Mouse (Mus musculus) neural tube, embryonic 11.5 days (tissue): ENCODE data around the gene Sema4d. TPM values are rescaled to one million over a fixed set of nuclear protein-coding genes. Genes with fewer than 3 reads are reported as not detected.

Experiments used
- ATAC-seq: fragments of 200-750 bp; cut with Nextera tagmentation; 2 replicates; pipeline ENCODE4 v1.8.0; 2017; ENCODE audit warnings: moderate number of reproducible peaks, mild to moderate bottlenecking, moderate TSS enrichment, moderate library complexity; ENCODE audit not compliant: insufficient read depth, low FRiP score, low TSS enrichment
- DNase-seq: peaks from one replicate; pipeline ENCODE4 v3.0.0-alpha.2; 2015; ENCODE audit warnings: low spot score
- H3K27ac ChIP-seq: fragments of 300-500 bp; sonication (generic); 2 replicates; pipeline ENCODE4 v1.5.1; 2014; ENCODE audit warnings: low read depth, mild to moderate bottlenecking, low read length
- H3K27me3 ChIP-seq: fragments of 300-500 bp; sonication (generic); 2 replicates; pipeline ENCODE4 v1.6.1; 2014; ENCODE audit warnings: mild to moderate bottlenecking, low read length, mixed read lengths; ENCODE audit not compliant: control insufficient read depth, insufficient read depth
- H3K36me3 ChIP-seq: fragments of 300-500 bp; sonication (generic); 2 replicates; pipeline ENCODE4 v1.6.1; 2014; ENCODE audit warnings: mild to moderate bottlenecking, low read length, moderate library complexity, mixed read lengths; ENCODE audit not compliant: control insufficient read depth, insufficient read depth
- H3K4me1 ChIP-seq: fragments of 300-500 bp; sonication (generic); 2 replicates; pipeline ENCODE4 v1.6.1; 2014; ENCODE audit warnings: low read length, mixed read lengths; ENCODE audit not compliant: control insufficient read depth, insufficient read depth
- H3K4me2 ChIP-seq: fragments of 300-500 bp; sonication (generic); 2 replicates; pipeline ENCODE4 v1.6.1; 2014; ENCODE audit warnings: low read depth, mild to moderate bottlenecking, moderate library complexity
- H3K4me3 ChIP-seq: fragments of 300-500 bp; sonication (generic); 2 replicates; pipeline ENCODE4 v1.5.1; 2014; ENCODE audit warnings: low read depth, low read length
- H3K9ac ChIP-seq: fragments of 300-500 bp; sonication (generic); 2 replicates; pipeline ENCODE4 v1.6.1; 2014; ENCODE audit warnings: mild to moderate bottlenecking, low read length
- H3K9me3 ChIP-seq: fragments of 300-500 bp; sonication (generic); 2 replicates; pipeline ENCODE4 v1.6.1; 2016; ENCODE audit warnings: low read length; ENCODE audit not compliant: control insufficient read depth
- WGBS: fragments of 180-500 bp; shearing (Covaris S2); extraction: QIAGEN DNeasy Blood & Tissue Kit; methylation state at CpG from one replicate; pipeline ENCODE4 v1.1.7; 2014; 5-methylcytosine and 5-hydroxymethylcytosine counted together
- polyA plus RNA-seq: library from polyadenylated mRNA; unstranded; fragments of >200 nt; fragmentation: Nextera tagmentation; extraction: Ambion mirVana; gene quantifications from 2 replicates; pipeline ENCODE4 v1.2.1, GENCODE M21; 2014

The Sema4d gene
- polyA plus RNA-seq, 1 experiment from 2014 or later, result 6.7 TPM

DNA sequence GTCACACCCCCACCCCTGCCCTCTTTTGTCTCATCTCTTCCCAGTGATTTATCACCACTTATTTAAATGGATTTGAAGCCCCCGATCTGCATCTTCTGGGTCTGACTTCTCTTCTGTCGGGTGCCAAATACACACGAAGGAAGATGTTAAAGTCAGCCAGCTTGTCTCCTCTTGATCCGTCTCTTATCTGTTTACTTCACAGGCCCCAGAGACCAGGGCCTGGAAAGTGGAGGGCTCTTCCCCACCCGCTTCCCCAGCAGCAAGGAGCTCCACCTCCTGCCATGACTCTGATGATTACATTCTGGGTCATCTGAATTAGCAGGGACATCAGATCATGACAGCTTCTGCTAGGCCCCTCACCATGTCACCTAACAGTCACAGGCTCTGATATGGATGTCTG, 47.7 kb downstream of the Sema4d start:
- H3K9me3 ChIP-seq, result no peaks in the 10 kb centered on the region
- ATAC-seq (no peak), DNase-seq (no peak)
- no peak overlapping the region for H3K4me2 ChIP-seq
- H3K9ac ChIP-seq, result no peak overlapping the region
- 0 out of 2 replicates have a peak overlapping the region, but pooled peaks have one; percentile 29 for H3K27ac ChIP-seq
- WGBS, result 57% methylated on average over 5 of the region's 5 CpGs
- no peak overlapping the region for H3K4me3 ChIP-seq
- no peaks in the 10 kb centered on the region for H3K27me3 ChIP-seq
- no peaks in the 10 kb centered on the region for H3K4me1 ChIP-seq
- no peaks in the 10 kb centered on the region for H3K36me3 ChIP-seq

GRCm38 (mm10) chr13:51743855-51744254, 49.7 kb downstream of the Sema4d start:
- Histone ChIP-seq H3K4me1 (no peaks in the 10 kb centered on the region), H3K4me2 (no peak overlapping the region), H3K36me3 (no peaks in the 10 kb centered on the region), H3K4me3 (no peak overlapping the region), H3K27ac (no peak overlapping the region), H3K9me3 (no peaks in the 10 kb centered on the region), H3K9ac (no peak overlapping the region), H3K27me3 (no peaks in the 10 kb centered on the region)
- DNase-seq (no peak), ATAC-seq (no peak)
- WGBS, result 86% methylated on average over 3 of the region's 3 CpGs

- Histone ChIP-seq H3K9ac (no peak overlapping the region), H3K36me3 (no peaks in the 10 kb centered on the region), H3K27me3 (no peaks in the 10 kb centered on the region), H3K27ac (no peak overlapping the region), H3K9me3 (no peaks in the 10 kb centered on the region), H3K4me2 (no peak overlapping the region), H3K4me1 (peaks cover 2% of the 10 kb centered on the region; the same call in 1 of the 2 replicates), H3K4me3 (no peak overlapping the region)
- 85% methylated on average over 10 of the region's 10 CpGs for WGBS
- ATAC-seq, result no peak
- DNase-seq, result no peak
These were observed 50.9 kb downstream of the Sema4d start for GRCm38 (mm10) chr13:51742551-51743052.

- ATAC-seq (no peak), DNase-seq (no peak)
- H3K4me2 ChIP-seq, result no peak overlapping the region
- 89% methylated on average over 5 of the region's 5 CpGs for WGBS
- no peak overlapping the region for H3K27ac ChIP-seq
- no peak overlapping the region for H3K9ac ChIP-seq
- no peak overlapping the region for H3K4me3 ChIP-seq
- H3K9me3 ChIP-seq, result no peaks in the 10 kb centered on the region
- H3K27me3 ChIP-seq, result no peaks in the 10 kb centered on the region
- no peaks in the 10 kb centered on the region for H3K36me3 ChIP-seq
- peaks cover 3% of the 10 kb centered on the region; the same call in 1 of the 2 replicates for H3K4me1 ChIP-seq
These were observed 52.8 kb downstream of the Sema4d start for GRCm38 (mm10) chr13:51740776-51741175.

DNA sequence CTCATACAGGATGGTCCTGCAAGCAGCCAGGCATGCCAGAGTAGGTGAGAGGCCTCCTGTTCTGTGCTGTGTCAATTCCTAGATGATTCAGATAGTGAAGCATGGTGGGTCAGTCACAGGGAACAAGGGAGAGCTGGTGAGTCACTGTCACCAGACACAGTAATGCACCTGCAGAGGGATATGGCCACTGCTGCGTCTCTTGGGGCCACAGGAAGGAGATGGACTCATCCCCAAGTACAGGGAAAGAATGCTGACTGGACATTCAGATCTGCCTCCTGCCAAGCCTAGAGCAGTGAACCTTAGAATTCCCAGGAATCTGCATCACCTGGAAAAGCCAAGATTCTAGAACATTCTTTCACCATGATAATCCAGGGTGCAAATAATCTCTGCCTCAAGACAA, 53.8 kb downstream of the Sema4d start:
- no peak overlapping the region for H3K27ac ChIP-seq
- H3K9ac ChIP-seq, result no peak overlapping the region
- DNase-seq (no peak), ATAC-seq (no peak)
- H3K9me3 ChIP-seq, result no peaks in the 10 kb centered on the region
- H3K4me1 ChIP-seq, result peaks cover 3% of the 10 kb centered on the region; the same call in 1 of the 2 replicates
- no peak overlapping the region for H3K4me3 ChIP-seq
- no peaks in the 10 kb centered on the region for H3K27me3 ChIP-seq
- H3K4me2 ChIP-seq, result no peak overlapping the region
- H3K36me3 ChIP-seq, result no peaks in the 10 kb centered on the region
- WGBS, result 96% methylated on average over 1 of the region's 1 CpGs

GRCm38 (mm10) chr13:51738531-51739117, 54.9 kb downstream of the Sema4d start:
- Histone ChIP-seq H3K4me1 (peaks cover 3% of the 10 kb centered on the region; the same call in 1 of the 2 replicates), H3K4me3 (no peak overlapping the region), H3K27me3 (no peaks in the 10 kb centered on the region), H3K4me2 (no peak overlapping the region), H3K36me3 (no peaks in the 10 kb centered on the region), H3K9me3 (no peaks in the 10 kb centered on the region), H3K9ac (no peak overlapping the region), H3K27ac (no peak overlapping the region)
- ATAC-seq (no peak), DNase-seq (no peak)
- WGBS, result 91% methylated on average over 11 of the region's 11 CpGs

DNA sequence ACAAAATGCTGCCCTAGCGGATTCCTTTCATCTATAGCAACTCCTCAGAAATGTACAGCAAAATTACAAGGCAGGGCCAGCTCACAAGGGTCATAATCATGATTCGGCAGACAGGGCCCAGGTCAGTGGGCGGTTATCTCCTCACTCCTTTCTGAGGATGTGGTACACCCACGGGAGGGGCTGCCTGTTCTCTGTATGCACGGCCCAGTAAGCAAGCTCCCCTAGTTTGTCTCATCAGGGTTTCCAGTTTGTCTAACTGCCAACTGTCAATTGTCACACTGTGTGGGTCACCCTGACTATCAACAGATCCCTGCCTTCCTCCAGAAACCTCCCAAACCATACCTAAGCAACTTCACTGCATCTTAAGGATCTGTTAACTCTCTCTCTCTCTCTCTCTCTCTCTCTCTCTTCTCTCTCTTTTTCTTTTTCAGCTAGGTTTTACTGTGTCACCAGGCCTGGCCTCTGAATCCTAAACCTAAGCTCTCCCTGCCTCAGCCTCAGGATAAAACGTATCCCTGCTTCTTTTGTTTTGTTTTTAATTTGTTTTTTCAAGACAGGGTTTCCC, 55.5 kb downstream of the Sema4d start:
- Histone ChIP-seq H3K4me2 (no peak overlapping the region), H3K27ac (no peak overlapping the region), H3K9ac (no peak overlapping the region), H3K9me3 (no peaks in the 10 kb centered on the region), H3K4me3 (no peak overlapping the region), H3K36me3 (no peaks in the 10 kb centered on the region), H3K27me3 (no peaks in the 10 kb centered on the region), H3K4me1 (peaks cover 3% of the 10 kb centered on the region; the same call in 1 of the 2 replicates)
- ATAC-seq (no peak), DNase-seq (no peak)
- 69% methylated on average over 6 of the region's 6 CpGs for WGBS

DNA sequence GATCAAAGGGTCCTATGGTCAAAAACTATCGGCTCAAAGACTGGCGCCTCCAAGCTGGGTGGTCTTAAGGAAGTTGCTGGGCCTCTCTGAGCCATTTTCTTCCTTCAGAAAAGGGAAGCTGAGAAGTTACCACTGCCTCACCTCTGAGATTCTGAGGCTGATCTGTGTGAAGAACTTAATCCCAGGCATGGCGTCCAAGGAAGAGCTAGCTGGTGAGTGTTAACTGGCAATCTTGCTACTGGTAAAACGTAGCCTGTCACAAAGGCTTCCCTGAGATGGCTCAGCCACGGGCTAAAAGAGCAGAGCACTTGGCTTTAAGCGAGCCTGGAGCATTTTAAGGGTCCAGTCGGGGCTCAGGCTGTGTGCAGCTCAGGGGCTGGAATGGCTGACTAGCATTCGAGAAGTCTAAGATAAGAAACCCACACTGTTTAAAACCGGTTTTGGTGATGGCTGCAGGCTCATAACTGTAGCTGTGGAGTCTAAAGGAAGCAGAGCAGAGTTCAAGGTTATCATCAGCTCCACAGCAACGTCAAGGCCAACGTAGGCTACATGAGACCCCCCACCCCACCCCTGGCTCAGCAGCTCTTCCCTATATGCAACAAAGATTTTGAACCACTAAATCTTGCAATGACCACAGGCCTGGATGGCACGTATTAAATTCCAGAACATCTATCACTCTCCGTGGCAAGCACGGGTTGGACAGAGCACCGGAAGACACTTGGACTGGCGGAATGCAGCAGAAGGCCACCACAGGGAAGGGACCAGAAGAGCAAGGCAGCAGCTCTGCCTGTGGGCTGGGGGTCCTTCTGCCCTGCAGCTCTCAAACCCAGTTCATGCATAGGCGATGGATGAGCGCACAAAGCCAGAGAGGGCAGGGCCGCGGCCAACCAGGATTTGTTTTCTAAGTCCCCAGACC, 56.3 kb downstream of the Sema4d start:
- no peak for ATAC-seq
- no peak overlapping the region for H3K27ac ChIP-seq
- peaks cover 6% of the 10 kb centered on the region for H3K4me1 ChIP-seq
- no peaks in the 10 kb centered on the region for H3K9me3 ChIP-seq
- no peak overlapping the region for H3K9ac ChIP-seq
- no peak overlapping the region for H3K4me3 ChIP-seq
- H3K36me3 ChIP-seq, result no peaks in the 10 kb centered on the region
- WGBS, result 75% methylated on average over 20 of the region's 20 CpGs
- no peak overlapping the region for H3K4me2 ChIP-seq
- DNase-seq, result no peak
- no peaks in the 10 kb centered on the region for H3K27me3 ChIP-seq
